Mouse (Mus musculus): ENCODE measurements at regions not wholly inside any gene's neighbourhood (a gene's known extent, or its start where the extent isn't known, plus 50 kb on each side); places are given as distances from the start of the nearest gene placed in this dataset.

DNA sequence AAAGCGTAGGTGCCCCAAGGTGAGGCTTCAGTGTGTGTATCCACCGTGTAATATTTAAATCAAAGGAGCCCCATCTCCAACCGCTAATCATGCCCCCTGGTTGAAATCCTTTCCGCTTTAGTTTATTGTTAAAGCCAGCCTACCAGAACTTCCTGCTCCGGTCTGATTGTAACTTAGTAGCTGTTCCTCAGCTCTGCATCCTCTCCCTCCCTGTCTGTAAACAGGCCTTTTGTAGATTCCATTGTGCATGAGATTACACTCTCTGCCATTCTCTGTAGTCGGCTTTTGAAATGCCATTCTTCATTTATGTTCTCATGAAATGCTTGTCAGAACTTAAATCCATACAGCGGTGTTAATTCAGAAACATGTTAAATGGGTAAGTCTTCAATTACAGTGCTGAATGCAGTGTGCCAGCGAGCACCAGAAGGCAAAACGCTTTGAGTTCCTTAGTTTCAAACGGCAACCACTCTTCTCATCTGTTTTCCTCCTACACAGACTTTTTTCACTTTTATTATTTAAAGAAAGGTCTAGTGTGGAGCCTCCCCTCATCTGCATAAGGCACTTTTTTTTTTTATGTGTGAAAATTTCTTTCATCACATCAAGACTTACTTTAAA, 502.4 kb downstream of the Plod2 start:
- Histone ChIP-seq H3K4me3 (ENCODE audit: insufficient read depth, low read length) (no peak overlapping the region), H3K27ac (ENCODE audit: insufficient read depth, low read length) (no peak overlapping the region)
- TF ChIP-seq CTCF (IDR thresholded peaks at IDR 0.05; ENCODE audit: borderline replicate concordance, insufficient read depth, low read length) (no peak), POLR2A (IDR thresholded peaks at IDR 0.05; ENCODE audit: low read depth, low read length) (no peak)

GRCm38 (mm10) chr9:93072140-93072539, 530.1 kb downstream of the Plod2 start:
- Histone ChIP-seq H3K4me3 (ENCODE audit: insufficient read depth, low read length) (no peak overlapping the region), H3K27ac (ENCODE audit: insufficient read depth, low read length) (no peak overlapping the region), H3K4me1 (ENCODE audit: control insufficient read depth, insufficient read depth, low read length) (no peaks in the 10 kb centered on the region)
- no peak for TF ChIP-seq POLR2A (IDR thresholded peaks at IDR 0.05; ENCODE audit: low read depth, low read length)
- TF ChIP-seq CTCF (IDR thresholded peaks at IDR 0.05; ENCODE audit: borderline replicate concordance, insufficient read depth, low read length) = no peak

More for the DNA sequence above, 502.4 kb downstream of the Plod2 start:
- H3K4me1 ChIP-seq (ENCODE audit: control insufficient read depth, insufficient read depth, low read length) = no peaks in the 10 kb centered on the region

DNA sequence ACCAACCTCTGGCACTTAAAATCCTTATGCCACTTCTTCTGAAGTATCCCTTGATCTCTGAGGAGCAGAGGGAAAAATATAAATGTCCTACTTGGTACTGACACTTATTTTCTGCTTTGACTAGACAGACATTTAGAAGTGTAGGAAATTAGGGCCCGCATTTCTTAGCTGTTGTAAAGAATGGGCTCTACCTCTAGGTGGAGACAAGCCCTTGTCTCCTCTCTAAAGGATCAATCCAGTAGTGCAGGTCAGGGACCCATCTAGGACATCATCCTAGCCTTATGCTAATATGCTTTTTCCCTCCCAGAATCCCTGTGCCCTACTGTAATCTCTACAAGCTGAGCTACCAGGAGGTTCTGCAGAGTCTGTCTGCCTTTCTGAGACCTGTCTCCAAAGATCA, 541.1 kb downstream of the Plod2 start:
- Histone ChIP-seq H3K4me1 (ENCODE audit: control insufficient read depth, insufficient read depth, low read length) (no peaks in the 10 kb centered on the region), H3K27ac (ENCODE audit: insufficient read depth, low read length) (no peak overlapping the region), H3K4me3 (ENCODE audit: insufficient read depth, low read length) (no peak overlapping the region)
- no peak for TF ChIP-seq CTCF (IDR thresholded peaks at IDR 0.05; ENCODE audit: borderline replicate concordance, insufficient read depth, low read length)
- TF ChIP-seq POLR2A (IDR thresholded peaks at IDR 0.05; ENCODE audit: low read depth, low read length) = no peak

GRCm38 (mm10) chr9:93098008-93098581, 556.1 kb downstream of the Plod2 start:
- TF ChIP-seq CTCF (IDR thresholded peaks at IDR 0.05; ENCODE audit: borderline replicate concordance, insufficient read depth, low read length) (no peak), POLR2A (IDR thresholded peaks at IDR 0.05; ENCODE audit: low read depth, low read length) (no peak)
- no peak overlapping the region for H3K27ac ChIP-seq (ENCODE audit: insufficient read depth, low read length)
- no peaks in the 10 kb centered on the region for H3K4me1 ChIP-seq (ENCODE audit: control insufficient read depth, insufficient read depth, low read length)
- no peak overlapping the region for H3K4me3 ChIP-seq (ENCODE audit: insufficient read depth, low read length)

DNA sequence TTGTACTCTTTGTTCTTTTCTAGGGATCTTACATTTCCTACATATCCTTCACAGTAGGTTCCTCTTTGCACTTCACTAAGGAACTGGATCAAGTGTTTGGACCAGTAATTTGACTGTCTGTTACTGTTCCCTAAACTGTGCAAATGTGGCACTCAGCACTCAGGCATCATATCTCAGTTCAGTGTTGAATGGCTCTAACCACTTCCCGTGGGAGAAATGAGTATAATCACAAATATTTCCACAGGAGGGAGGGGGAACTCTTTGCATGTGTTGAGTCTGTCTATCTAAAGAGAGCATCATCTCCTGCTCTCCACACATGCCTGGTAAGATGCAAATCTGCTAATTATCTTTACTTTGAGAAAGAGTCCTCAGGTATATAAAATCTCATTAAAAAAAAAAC, 588.5 kb downstream of the Plod2 start:
- Histone ChIP-seq H3K4me1 (ENCODE audit: control insufficient read depth, insufficient read depth, low read length) (peaks cover 5% of the 10 kb centered on the region; the same call in 1 of the 2 replicates), H3K27ac (ENCODE audit: insufficient read depth, low read length) (no peak overlapping the region; the same call in 1 of the 2 replicates), H3K4me3 (ENCODE audit: insufficient read depth, low read length) (no peak overlapping the region)
- TF ChIP-seq POLR2A (IDR thresholded peaks at IDR 0.05; ENCODE audit: low read depth, low read length) (no peak), CTCF (IDR thresholded peaks at IDR 0.05; ENCODE audit: borderline replicate concordance, insufficient read depth, low read length) (no peak)

- Histone ChIP-seq H3K4me3 (ENCODE audit: insufficient read depth, low read length) (no peak overlapping the region), H3K27ac (ENCODE audit: insufficient read depth, low read length) (peak overlapping the region; percentile 99), H3K4me1 (ENCODE audit: control insufficient read depth, insufficient read depth, low read length) (peaks cover 5% of the 10 kb centered on the region; the same call in 1 of the 2 replicates)
- no peak for TF ChIP-seq POLR2A (IDR thresholded peaks at IDR 0.05; ENCODE audit: low read depth, low read length)
- TF ChIP-seq CTCF (IDR thresholded peaks at IDR 0.05; ENCODE audit: borderline replicate concordance, insufficient read depth, low read length) = no peak
Observed at GRCm38 (mm10) chr9:93131620-93132200, 589.7 kb downstream of the Plod2 start.

DNA sequence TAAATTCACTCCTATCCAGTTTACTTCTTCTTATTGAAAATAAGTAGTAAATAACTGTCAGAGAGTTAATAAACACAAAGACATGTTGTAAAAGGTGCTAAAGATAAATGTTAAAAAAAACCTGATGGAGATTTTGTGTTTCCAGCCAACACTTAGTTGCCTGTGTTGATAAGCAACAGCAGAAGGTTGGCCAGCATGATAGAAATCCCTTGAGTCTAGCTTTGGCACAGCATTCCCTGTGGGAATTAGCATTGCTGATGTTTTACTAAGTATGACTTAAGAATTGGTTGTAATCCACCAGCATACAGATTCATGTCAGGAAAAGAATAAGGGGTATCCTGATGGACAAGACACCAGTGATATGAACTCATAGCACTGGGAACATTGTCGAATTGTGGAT, 594.3 kb downstream of the Plod2 start:
- TF ChIP-seq CTCF (IDR thresholded peaks at IDR 0.05; ENCODE audit: borderline replicate concordance, insufficient read depth, low read length) (no peak), POLR2A (IDR thresholded peaks at IDR 0.05; ENCODE audit: low read depth, low read length) (no peak)
- Histone ChIP-seq H3K27ac (ENCODE audit: insufficient read depth, low read length) (no peak overlapping the region), H3K4me1 (ENCODE audit: control insufficient read depth, insufficient read depth, low read length) (peaks cover 3% of the 10 kb centered on the region; the same call in 1 of the 2 replicates), H3K4me3 (ENCODE audit: insufficient read depth, low read length) (no peak overlapping the region)

- H3K27ac ChIP-seq (ENCODE audit: insufficient read depth, low read length) = no peak overlapping the region
- no peaks in the 10 kb centered on the region for H3K4me1 ChIP-seq (ENCODE audit: control insufficient read depth, insufficient read depth, low read length)
- no peak overlapping the region for H3K4me3 ChIP-seq (ENCODE audit: insufficient read depth, low read length)
- no peak for TF ChIP-seq CTCF (IDR thresholded peaks at IDR 0.05; ENCODE audit: borderline replicate concordance, insufficient read depth, low read length)
- no peak for TF ChIP-seq POLR2A (IDR thresholded peaks at IDR 0.05; ENCODE audit: low read depth, low read length)
Observed at GRCm38 (mm10) chr9:93170071-93170470, 628.0 kb downstream of the Plod2 start.

DNA sequence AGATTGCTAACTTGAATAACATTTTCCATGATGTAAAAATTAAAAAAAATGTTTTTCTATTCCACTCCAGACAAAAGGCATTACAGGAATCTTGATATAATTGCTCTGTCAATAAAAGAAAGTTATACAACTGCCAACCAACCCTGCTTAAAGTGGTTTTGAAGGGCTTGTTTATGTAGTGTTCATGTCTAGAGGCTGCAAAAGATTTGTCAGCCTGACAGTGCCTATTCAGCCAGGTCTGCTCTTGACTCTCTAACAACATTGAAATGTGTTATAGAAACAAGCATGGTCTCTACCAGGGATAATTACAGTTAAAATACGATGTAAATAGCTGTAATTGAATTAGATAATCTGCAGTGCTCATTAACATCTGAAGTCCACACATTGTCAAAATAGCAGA, 644.6 kb downstream of the Plod2 start:
- TF ChIP-seq CTCF (IDR thresholded peaks at IDR 0.05; ENCODE audit: borderline replicate concordance, insufficient read depth, low read length) (no peak), POLR2A (IDR thresholded peaks at IDR 0.05; ENCODE audit: low read depth, low read length) (no peak)
- no peak overlapping the region for H3K4me3 ChIP-seq (ENCODE audit: insufficient read depth, low read length)
- H3K4me1 ChIP-seq (ENCODE audit: control insufficient read depth, insufficient read depth, low read length) = no peaks in the 10 kb centered on the region
- no peak overlapping the region for H3K27ac ChIP-seq (ENCODE audit: insufficient read depth, low read length)

DNA sequence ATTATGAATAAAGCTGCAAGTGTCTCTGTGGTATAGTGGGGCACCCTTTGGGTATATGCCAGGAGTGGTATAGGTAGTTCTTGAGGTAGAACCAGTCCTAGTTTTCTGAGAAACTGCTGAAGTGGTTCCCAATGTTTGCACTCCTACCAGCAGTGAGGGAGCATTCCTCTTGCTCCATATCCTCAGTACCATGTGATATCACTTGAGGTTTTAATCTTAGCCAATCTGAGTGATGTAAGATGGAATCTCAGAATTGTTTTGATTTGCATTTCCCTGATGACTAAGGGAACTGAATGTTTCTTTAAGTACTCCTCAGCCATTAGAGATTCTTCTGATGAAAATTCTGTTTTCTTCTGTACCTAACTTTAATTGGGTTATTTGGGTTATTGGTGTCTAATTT, 690.5 kb downstream of the Plod2 start:
- H3K4me3 ChIP-seq (ENCODE audit: insufficient read depth, low read length) = no peak overlapping the region
- TF ChIP-seq POLR2A (IDR thresholded peaks at IDR 0.05; ENCODE audit: low read depth, low read length) (no peak), CTCF (IDR thresholded peaks at IDR 0.05; ENCODE audit: borderline replicate concordance, insufficient read depth, low read length) (no peak)
- no peaks in the 10 kb centered on the region for H3K4me1 ChIP-seq (ENCODE audit: control insufficient read depth, insufficient read depth, low read length)

More for the DNA sequence above, 690.5 kb downstream of the Plod2 start:
- H3K27ac ChIP-seq (ENCODE audit: insufficient read depth, low read length) = no peak overlapping the region
